Mouse (Mus musculus): ENCODE measurements around the gene Sel1l.

GRCm38 (mm10) chr12:91791822-91792221 is 57.1 kb downstream of the Sel1l start:
- no peak for TF ChIP-seq CTCF (IDR thresholded peaks at IDR 0.05; ENCODE audit: control insufficient read depth, insufficient read depth, insufficient replicate concordance, low read depth, low read length)
- TF ChIP-seq POLR2A (IDR thresholded peaks at IDR 0.05; ENCODE audit: control insufficient read depth, low read depth, low read length), result no peak

All from testis, adult 2 months (tissue).